Mouse (Mus musculus) urinary bladder, postnatal 10 days (tissue): ENCODE data around the gene Pdcd4.
"Not testable (repeated sequence)": the region's sequence is repeated elsewhere in the genome, so short reads cannot be mapped to it uniquely, and the experiment has no call there.

Experiments used
- DNase-seq: peaks from one replicate; pipeline ENCODE4 v3.0.0; 2022; ENCODE audit warnings: low spot score

The Pdcd4 gene

GRCm38 (mm10) chr19:53945171-53946042 lies 53.4 kb downstream of the Pdcd4 start:
- peak; percentile 23 for DNase-seq

GRCm38 (mm10) chr19:53957513-53957912 lies 65.5 kb downstream of the Pdcd4 start:
- DNase-seq, result no peak

- DNase-seq, result no peak
Measured at GRCm38 (mm10) chr19:53962511-53962910, 70.5 kb downstream of the Pdcd4 start.

- DNase-seq, result not testable (repeated sequence)
Measured at GRCm38 (mm10) chr19:53964347-53964746, 72.3 kb downstream of the Pdcd4 start.

- DNase-seq, result no peak
Measured at GRCm38 (mm10) chr19:53964910-53965633, 73.0 kb downstream of the Pdcd4 start.

- DNase-seq, result no peak
Measured at GRCm38 (mm10) chr19:53969226-53969625, 77.2 kb downstream of the Pdcd4 start.

- no peak for DNase-seq
Measured at GRCm38 (mm10) chr19:53971938-53972337, 79.9 kb downstream of the Pdcd4 start.

GRCm38 (mm10) chr19:53973656-53974055 lies 81.6 kb downstream of the Pdcd4 start:
- no peak for DNase-seq
